Mouse (Mus musculus): ENCODE data around the gene Tmem104.

Tmem104 gene

DNA sequence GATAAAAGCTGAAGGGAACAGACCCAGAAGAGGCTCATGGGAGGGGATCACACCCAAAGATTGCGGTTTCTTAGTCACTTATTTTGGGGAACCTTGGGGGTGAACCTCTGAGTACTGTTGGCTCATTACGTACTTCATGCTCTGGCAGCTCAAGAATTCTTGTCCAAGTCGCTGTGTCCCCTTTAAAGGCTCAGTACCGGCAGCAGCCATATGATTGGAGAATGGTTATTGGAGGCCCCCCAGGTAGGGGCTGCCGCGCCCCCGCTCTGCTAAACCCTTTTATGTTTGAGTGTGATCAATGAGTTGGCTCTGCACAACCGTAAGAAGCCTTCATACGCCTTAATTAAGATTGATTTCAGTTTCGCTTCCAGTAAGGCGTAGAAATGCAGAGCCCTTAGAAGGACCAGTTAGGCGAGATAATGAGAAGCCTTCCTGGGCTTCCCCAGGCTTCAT, 11.7 kb downstream of the Tmem104 start:
- no peak for DNase-seq (ENCODE audit: low spot score in 2 of 2)

DNA sequence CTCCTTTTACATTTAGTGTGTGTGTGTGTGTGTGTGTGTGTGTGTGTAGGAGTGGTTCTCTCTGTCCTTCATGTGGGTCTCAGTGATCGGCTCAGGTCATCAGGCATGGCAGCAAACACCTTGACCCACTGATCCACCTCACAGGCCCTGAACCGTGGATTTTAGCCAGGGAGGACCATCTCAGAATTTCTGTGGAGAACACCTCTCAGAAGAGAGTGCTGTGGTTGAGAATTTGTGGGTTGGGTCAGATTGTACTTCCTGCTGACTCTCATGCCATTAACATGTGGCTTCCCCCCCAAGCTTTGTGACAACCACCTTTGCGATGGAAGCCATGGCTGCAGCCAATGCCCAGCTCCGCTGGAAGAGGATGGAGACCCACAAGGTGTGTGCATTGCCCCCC, 13.2 kb downstream of the Tmem104 start:
- no peak for DNase-seq (ENCODE audit: low spot score in 2 of 2)

DNA sequence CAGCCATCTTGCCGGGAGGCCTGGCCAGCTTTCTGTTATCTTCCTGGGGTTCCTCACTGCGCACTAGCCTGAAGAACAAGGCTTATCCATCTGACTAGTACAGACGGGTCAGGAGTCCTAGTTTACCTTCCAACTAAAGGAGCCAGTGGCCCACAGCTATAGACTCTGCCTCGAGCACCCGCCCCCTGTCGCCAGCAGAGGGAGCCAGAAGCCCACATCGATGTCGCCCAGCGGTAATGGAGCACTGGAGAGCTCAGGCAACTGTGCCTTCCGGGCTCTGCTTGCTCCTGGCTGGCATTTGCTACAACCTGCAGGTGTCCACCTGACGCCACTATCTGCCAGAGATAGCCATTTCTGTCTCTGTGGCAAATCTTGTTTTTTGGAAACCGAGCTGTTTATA, 15.0 kb downstream of the Tmem104 start:
- peak; percentile 61 to 64 for DNase-seq (ENCODE audit: low spot score in 2 of 2)

DNA sequence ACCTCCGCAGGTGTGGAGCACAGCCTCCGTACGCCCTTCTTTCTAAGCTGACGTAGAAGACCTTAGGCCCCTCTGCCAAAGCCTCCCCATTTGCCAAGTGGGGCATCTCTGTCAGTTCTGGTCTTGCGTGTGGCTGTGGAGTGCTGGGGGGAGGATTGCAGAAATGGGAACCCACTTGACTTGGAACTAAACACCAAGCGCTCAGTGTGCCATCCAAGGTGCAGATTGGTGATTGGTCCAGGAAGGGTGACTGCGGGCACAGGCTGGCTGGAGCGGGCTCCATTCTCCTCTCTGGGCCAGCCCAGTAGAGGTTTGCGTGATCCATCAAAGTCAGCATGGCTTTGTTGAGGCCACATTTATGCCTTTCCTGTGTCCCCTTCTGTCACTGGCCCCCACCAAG, 15.5 kb downstream of the Tmem104 start:
- no peak for DNase-seq (ENCODE audit: low spot score in 2 of 2)

DNA sequence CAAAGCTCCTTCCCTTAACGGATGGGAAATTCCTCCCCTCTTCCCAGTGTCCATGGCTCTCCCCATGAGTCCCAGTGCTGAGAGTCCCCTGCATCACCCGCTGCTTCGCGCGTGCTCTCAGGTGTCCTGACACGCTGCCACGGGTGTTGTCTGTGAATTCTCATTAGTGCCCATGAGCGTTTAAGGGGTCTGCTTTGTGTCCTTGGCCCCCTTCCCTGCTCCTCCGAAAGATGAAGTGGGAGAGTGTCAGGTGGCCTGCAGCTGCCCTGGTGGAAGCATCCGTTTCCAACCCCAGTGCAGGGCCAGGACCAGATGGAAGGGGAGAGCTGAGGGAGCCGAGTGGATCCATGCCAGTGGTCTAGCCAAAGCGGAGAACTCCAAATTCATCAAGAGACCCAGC, 20.8 kb downstream of the Tmem104 start:
- no peak for DNase-seq (ENCODE audit: low spot score in 2 of 2)

- no peak for DNase-seq (ENCODE audit: low spot score in 2 of 2)
Measured at GRCm38 (mm10) chr11:115208776-115209732, 21.8 kb downstream of the Tmem104 start.

- DNase-seq (ENCODE audit: low spot score in 2 of 2) = no peak
Measured at GRCm38 (mm10) chr11:115209958-115210357, 22.7 kb downstream of the Tmem104 start.

DNA sequence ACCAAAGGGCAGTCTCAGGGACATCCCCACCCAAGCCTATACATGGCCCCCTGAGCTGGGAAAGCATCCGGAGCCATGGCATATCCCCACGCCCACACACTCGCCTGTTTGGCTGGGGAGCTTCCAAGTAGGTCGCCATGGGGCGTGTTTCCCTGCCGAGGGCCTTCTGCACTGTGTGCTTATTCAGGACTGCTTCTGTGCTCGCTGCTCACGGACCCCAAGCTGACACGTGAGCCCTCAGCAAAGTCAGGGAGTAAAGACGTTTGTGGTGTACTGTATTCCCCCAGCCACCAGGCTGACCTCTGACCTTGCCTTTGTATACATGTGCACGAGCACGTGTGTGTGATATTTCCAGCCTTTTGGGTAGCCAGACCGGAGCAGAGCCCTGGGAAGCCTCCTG, 24.8 kb downstream of the Tmem104 start:
- DNase-seq (ENCODE audit: low spot score in 2 of 2) = no peak

GRCm38 (mm10) chr11:115215123-115215522, 27.8 kb downstream of the Tmem104 start:
- DNase-seq (ENCODE audit: low spot score in 2 of 2) = no peak

GRCm38 (mm10) chr11:115217439-115218410, 30.4 kb downstream of the Tmem104 start:
- no peak for DNase-seq (ENCODE audit: low spot score in 2 of 2)

- DNase-seq (ENCODE audit: low spot score in 2 of 2) = no peak
Measured at GRCm38 (mm10) chr11:115219263-115219662, 32.0 kb downstream of the Tmem104 start.

GRCm38 (mm10) chr11:115219685-115220084, 32.4 kb downstream of the Tmem104 start:
- no peak for DNase-seq (ENCODE audit: low spot score in 2 of 2)

DNA sequence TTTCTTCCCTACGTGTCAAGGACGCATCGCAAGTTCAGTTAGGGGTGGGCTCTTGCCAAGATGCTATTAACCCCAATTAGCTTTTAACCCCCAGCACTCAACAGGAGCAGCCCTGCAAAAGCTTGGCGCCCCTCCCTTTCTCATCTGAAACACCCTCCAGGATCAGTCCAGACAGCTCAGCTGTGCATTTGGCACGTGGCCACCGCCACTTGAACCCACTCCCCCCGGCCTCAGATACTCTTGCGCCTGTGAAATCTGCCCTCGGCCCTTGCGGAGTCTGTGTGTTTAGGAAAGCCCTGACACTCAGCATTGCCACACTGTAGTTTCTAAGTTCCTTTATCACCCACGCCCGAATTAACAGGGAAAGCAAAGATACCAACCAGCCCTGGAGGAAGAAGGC, 34.8 kb downstream of the Tmem104 start:
- no peak for DNase-seq (ENCODE audit: low spot score in 2 of 2)

- no peak for DNase-seq (ENCODE audit: low spot score in 2 of 2)
Measured at GRCm38 (mm10) chr11:115222570-115222969, 35.3 kb downstream of the Tmem104 start.

GRCm38 (mm10) chr11:115223451-115223850, 36.2 kb downstream of the Tmem104 start:
- DNase-seq (ENCODE audit: low spot score in 2 of 2) = no peak

DNA sequence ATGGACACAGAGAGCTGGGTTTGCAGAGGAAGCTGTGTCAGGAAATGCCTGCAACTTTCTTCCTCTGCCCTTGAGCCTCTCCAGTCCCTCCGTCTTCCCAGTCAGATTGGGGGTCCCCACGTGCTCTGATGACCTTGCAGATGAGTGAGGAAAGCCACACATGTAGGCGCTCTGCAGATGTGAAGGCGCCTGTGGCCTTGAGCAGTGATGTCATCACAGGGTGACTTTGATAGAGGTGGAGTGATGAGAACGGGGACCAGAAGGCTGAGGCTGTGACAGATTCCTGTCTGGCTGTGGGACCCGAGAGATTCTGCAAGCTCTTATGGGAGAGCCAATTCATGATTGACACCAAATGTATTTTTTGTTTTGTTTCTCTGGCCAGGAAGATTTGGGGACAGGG, 36.6 kb downstream of the Tmem104 start:
- no peak for DNase-seq (ENCODE audit: low spot score in 2 of 2)

GRCm38 (mm10) chr11:115224889-115225288, 37.6 kb downstream of the Tmem104 start:
- no peak for DNase-seq (ENCODE audit: low spot score in 2 of 2)

DNA sequence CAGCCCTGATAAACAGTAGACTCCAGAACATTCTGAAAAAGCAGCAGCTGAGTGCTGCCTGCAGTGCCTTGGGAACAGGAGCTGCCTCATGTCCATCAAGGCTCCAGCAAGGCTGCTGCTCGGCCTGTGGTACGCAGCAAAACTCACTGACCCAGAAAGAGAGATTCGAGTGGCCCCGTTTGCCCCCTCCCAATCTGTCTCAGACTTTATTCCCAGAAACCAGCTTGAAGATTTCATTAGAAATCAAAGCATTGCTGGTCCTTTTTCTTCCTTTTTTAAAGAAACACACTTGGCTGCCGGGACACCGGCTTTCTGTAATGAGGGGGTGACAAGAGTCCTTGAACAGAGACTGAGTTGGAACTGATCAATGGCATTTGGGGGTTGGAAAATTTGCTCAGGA, 38.0 kb downstream of the Tmem104 start:
- DNase-seq (ENCODE audit: low spot score in 2 of 2) = no peak

- no peak for DNase-seq (ENCODE audit: low spot score in 2 of 2)
Measured at GRCm38 (mm10) chr11:115226811-115227491, 39.7 kb downstream of the Tmem104 start.

DNA sequence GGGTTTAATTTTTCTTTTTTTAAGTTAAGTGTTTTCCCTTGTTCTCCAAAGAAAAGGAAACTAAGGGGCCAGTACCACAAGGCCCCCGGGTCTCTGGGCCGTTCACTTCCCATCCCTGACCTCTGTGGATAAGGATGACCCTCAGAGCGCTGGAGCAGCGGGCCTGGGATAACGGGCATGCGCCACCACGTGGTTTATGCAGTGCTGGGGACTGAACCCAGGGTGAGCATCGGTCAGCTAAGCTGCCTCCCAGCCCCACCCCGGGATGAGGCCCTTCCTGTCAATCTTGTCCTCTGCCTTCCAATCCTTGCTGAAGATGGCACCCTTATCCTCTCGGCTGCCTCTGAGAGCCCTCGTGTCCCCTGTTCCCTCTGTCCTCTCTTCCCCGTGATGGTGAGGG, 40.4 kb downstream of the Tmem104 start:
- no peak for DNase-seq (ENCODE audit: low spot score in 2 of 2)

DNA sequence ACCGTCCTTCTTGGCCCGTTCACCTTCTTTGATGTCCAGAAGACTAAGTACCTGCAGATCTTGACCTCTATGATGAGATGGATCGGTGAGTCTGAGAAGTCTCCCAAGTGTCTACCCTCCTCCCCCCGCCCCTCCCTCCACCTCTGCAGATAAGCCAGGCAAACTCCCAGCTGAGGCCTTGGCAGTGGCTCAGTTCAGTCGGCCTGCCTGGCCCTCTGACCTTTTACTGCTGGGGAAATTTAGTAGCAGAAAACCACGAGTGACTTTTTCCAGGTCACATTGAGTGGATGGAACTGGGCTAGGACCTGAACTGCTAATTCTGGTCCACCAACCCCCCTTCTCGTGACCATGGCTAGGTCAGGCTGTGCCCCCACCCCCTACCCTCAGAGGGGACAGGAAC, 41.1 kb downstream of the Tmem104 start:
- DNase-seq (ENCODE audit: low spot score in 2 of 2) = no peak
